Mouse (Mus musculus) heart, adult 9 months (tissue): ENCODE data around the gene Ctnnd1.

Experiments used
- DNase-seq, 2 experiments: peaks; one replicate each; pipeline ENCODE4 v3.0.0; 2022; ENCODE audit warnings: low spot score in 2 of 2

Ctnnd1 gene

GRCm38 (mm10) chr2:84607842-84608241, 42.7 kb downstream of the Ctnnd1 start:
- DNase-seq, result no peak

- no peak for DNase-seq
These were observed 49.6 kb downstream of the Ctnnd1 start for GRCm38 (mm10) chr2:84600977-84601376.

GRCm38 (mm10) chr2:84599270-84599888, 51.2 kb downstream of the Ctnnd1 start:
- no peak for DNase-seq

- DNase-seq, result no peak
These were observed 53.4 kb downstream of the Ctnnd1 start for GRCm38 (mm10) chr2:84597123-84597522.

- no peak for DNase-seq
These were observed 57.8 kb downstream of the Ctnnd1 start for GRCm38 (mm10) chr2:84592801-84593200.

DNA sequence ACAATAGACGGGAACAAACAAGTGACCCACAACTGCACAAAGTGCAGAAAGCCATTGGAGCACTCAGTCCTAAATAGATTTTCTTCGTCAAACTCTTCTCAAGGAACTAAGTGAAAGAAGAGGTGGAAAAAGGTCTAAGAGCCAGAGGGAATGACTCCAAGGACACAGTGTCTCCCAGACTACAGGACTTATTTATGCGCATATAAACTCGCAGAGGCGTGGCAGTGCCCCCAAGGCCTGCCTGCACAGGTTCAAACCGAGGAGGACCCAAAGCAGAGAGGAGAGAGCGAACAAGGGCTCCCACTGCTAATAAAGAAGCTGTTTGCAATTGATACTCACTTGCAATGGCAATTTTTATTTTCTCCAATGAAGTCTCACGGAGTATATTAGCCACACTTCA, 64.9 kb downstream of the Ctnnd1 start:
- DNase-seq, result no peak

DNA sequence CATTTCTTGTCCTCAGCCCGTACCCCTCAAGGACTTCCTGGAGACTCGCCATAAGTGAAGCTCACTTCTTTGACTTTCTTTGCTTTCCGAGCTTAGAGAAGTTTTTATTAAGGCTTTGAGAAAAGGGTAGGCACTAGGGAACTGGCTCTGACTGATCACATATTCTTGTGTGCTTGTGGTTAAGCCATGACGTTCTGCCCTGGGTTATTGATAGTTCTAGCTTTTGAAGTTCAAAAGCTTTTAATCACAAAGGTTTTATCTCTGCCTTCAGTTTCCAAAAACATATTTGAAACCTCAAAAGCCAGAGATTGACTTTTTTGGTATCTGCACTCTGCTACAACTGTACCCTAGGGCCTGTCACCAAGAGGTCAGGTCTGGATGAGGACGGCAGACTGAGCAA, 68.3 kb downstream of the Ctnnd1 start:
- DNase-seq, result no peak

- no peak for DNase-seq
These were observed 69.4 kb downstream of the Ctnnd1 start for GRCm38 (mm10) chr2:84581208-84581607.

DNA sequence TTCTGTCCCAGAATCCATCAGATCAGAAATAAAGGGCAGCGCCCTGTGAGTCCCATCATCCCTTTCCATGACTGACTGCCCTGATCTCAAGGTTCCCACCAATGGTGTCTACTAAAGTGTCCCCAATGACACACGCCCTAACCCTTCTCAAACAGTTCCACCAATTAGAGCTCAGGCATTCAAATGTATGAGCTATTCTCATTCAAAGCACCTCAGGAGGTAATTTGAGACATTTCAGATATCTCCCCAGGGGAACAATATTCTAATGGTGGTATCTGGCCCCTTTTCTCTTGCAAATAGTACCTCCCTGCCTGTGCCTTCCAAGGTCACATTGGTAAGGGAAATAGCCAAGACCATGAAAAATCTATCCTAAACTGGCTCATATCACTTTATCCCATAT, 71.3 kb downstream of the Ctnnd1 start:
- DNase-seq, result no peak

DNA sequence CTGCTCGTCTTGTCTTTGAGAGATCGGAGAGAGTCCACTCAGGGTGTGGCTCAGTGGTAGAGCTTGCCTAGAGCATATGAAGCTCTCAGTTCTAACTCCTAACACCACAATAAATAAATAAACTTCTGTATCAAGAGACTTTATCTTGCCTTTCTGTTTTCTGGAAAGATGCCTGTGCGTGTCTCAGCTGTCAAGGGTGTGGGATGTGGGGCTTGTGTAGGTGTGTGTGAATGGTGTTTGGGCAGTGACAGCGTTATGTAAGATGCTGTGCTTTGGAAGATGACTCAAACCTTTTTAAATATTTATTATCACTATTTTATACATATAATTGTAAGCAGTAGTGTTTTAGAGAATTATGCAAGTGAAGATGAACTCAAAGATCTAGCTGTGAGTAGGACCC, 76.4 kb downstream of the Ctnnd1 start:
- DNase-seq, result no peak

DNA sequence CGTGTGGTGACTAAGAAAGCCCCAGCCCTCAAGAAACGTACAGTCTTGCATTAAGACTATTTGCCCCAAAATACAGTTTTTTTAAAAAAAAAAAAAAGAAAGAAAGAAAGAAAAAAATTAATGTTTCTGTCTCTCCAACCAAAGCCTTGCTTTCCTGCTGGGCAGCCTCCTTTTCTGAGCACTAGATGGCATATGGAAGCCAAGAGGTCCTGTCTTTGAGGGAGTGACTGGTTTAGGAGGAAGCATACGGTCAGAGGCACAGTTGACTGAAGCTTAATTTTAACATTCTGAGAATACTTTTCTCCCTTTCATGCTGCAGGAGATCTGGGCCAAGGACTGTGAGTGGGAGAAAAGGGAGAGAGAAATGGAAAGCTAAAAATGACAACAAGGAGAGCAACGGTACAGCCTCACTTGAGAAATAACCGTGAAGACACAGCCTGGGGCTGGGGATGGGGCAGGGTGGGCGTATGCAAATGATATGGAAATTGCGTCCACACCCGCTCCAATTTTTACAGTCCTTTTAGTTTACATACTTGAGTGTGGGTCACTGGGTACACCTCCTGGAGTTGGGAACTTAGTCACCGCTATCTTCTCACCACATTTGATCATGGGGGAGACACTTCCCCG, 93.6 kb downstream of the Ctnnd1 start:
- DNase-seq, result no peak

DNA sequence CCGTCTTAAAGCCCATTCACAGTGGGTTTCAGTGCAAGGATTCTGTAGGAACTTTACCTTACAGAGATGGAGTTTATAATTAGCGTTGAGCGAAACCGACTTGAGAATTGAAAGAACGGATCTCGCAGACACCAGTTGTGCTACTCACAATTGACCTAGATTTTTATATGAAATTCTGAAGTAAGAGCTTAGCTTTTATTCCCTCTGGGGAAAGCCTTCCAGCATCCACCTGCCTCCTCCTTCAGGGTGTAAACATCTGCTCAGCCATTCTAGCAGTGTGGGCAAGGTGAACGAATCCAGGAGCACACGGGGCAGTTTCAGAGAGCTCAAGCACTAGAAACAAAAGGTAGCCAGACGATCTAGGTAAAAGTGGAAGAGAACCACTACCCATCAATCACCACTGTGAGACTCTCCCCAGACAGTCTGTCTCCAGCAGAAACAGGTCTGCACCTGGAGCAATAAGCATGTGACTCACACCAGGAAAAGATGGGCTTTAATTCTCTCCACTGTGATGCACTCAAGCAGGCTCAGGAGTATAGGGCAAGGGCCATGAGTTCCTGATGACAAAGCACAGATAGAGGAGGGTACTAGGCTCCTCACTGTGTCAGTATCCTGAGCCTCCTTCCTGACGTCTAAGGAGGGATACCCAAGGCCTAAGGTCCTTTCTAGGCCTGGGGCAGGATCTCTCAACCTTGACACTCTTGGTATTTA, 99.0 kb downstream of the Ctnnd1 start:
- no peak for DNase-seq
